Mouse (Mus musculus) C2C12 (cell line): ENCODE results near the gene Sned1.

Source experiments
- CEBPB ChIP-seq: IDR thresholded peaks from one replicate; pipeline ENCODE4 v1.6.1; 2011; ENCODE audit warnings: low read depth, mild to moderate bottlenecking, control low read depth, moderate library complexity
- CTCF ChIP-seq: IDR thresholded peaks from one replicate; pipeline ENCODE4 v1.5.1; 2011; ENCODE audit not compliant: control insufficient read depth, insufficient read depth, insufficient read length
- FOSL1 ChIP-seq: IDR thresholded peaks from one replicate; pipeline ENCODE4 v1.8.0; 2011; ENCODE audit warnings: mild to moderate bottlenecking, low read length; ENCODE audit not compliant: poor library complexity, insufficient read depth, severe bottlenecking
- MAX ChIP-seq: IDR thresholded peaks from one replicate; pipeline ENCODE4 v1.6.1; 2011; ENCODE audit warnings: mild to moderate bottlenecking, control low read depth
- MYOD1 ChIP-seq: IDR thresholded peaks from one replicate; pipeline ENCODE4 v1.6.1; 2011; ENCODE audit warnings: low read depth; ENCODE audit not compliant: control insufficient read depth, insufficient read length
- MYOG ChIP-seq: IDR thresholded peaks from one replicate; pipeline ENCODE4 v1.6.1; 2011; ENCODE audit not compliant: control insufficient read depth, insufficient read length; ENCODE audit errors: extremely low read depth
- USF1 ChIP-seq: IDR thresholded peaks from one replicate; pipeline ENCODE4 v1.6.1; 2011; ENCODE audit warnings: low read depth, mild to moderate bottlenecking, control low read depth, moderate library complexity

GRCm38 (mm10) chr1:93216839-93217497, 18.7 kb upstream of the Sned1 start:
- TF ChIP-seq CTCF: no peak
- TF ChIP-seq MYOD1: no peak
- TF ChIP-seq CEBPB: no peak
- TF ChIP-seq MAX: no peak
- no peak for TF ChIP-seq USF1
- TF ChIP-seq MYOG: no peak
- no peak for TF ChIP-seq FOSL1
